Mouse (Mus musculus) mouse trophoblast stem cell (cell line): Measurements from ENCODE around the gene Trmt61a.
"Not testable (repeated sequence)": the region's sequence is repeated elsewhere in the genome, so short reads cannot be mapped to it uniquely, and the experiment has no call there.

ENCODE experiments used
- in situ Hi-C, 2 experiments: fragments of 300-500 bp; cut with MseI, MboI; formaldehyde crosslinking; loops; 2 replicates in 1 of 2; 3 replicates in 1 of 2; pipeline ENCODE4 v1.15.1; 2025

Gene Trmt61a

GRCm38 (mm10) chr12:111677882-111678669 lies at the start of gene Trmt61a:
Trmt61a (plus strand) TSS chr12:111678105.
- in situ Hi-C loops: no loop called here

DNA sequence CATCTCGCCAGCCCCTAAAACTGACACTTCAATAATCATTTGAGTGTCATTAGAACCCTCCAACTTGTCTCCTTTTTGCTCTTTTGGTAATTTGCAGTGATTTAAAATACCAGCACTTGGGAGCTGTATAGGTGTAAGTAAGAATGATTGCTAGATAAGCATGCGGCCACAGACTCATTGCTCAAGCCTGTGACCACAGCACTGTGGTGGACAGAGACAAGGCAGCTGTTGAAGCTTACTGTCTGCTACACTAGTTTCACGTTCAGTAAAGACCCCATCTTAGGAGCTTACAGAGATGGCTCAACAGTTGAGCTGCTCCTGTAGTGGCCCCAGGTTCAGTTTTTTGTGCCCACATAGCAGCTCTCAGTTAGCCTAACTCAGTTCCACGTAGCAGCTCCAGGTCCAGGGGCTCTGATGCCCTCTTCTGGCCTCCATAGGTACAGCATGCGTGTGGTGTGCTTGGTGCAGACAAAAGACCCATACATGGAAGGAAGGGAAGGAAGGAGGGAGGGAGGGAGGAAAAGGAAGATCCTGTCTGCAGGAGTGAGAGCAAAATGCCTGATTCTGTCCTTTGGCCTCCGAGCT lies 29.8 kb upstream of the Trmt61a start:
- in situ Hi-C loops: no loop called here

- in situ Hi-C loops: no loop called here
Observed at GRCm38 (mm10) chr12:111652953-111653352, 25.0 kb upstream of the Trmt61a start.

- in situ Hi-C loops: no loop called here
Observed at GRCm38 (mm10) chr12:111653434-111653833, 24.5 kb upstream of the Trmt61a start.

GRCm38 (mm10) chr12:111655695-111656094 lies 22.2 kb upstream of the Trmt61a start:
- in situ Hi-C loops: no loop called here

DNA sequence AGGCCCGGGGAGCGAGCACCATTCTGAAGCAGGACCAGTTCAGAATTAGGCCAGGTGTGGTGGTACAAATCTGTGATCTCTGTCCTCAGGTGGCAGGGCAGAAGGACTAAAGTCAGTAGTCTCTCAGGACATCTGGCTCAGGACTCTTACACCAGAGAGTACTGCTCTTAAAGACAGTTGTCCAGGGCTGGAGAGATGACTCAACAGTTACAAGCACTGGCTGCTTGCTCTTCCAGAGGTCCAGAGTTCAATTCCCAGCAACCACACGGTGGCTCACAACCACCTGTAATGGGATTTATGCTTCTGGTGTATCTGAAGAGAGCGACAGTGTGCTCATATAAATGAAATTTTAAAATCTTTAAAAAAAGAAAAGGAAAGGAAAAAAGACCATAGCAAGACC lies 18.6 kb upstream of the Trmt61a start:
- in situ Hi-C loops: no loop called here

GRCm38 (mm10) chr12:111660628-111661027 lies 17.3 kb upstream of the Trmt61a start:
- in situ Hi-C loops: no loop called here

DNA sequence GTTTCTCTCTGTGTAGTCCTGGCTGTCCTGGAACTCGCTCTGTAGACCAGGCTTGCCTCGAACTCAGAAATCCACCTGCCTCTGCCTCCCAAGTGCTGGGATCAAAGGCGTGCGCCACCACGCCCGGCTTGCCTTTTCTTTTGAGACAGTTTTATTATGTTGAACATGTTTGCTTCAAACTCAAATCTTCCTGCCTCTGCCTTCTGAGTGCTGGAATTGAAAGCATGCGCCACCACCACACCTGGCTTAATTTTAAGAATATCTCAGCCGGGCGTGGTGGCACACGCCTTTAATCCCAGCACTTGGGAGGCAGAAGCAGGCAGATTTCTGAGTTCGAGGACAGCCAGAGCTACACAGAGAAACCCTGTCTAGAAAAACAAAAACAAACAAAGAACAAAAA lies 16.4 kb upstream of the Trmt61a start:
- in situ Hi-C loops: not testable (repeated sequence)

DNA sequence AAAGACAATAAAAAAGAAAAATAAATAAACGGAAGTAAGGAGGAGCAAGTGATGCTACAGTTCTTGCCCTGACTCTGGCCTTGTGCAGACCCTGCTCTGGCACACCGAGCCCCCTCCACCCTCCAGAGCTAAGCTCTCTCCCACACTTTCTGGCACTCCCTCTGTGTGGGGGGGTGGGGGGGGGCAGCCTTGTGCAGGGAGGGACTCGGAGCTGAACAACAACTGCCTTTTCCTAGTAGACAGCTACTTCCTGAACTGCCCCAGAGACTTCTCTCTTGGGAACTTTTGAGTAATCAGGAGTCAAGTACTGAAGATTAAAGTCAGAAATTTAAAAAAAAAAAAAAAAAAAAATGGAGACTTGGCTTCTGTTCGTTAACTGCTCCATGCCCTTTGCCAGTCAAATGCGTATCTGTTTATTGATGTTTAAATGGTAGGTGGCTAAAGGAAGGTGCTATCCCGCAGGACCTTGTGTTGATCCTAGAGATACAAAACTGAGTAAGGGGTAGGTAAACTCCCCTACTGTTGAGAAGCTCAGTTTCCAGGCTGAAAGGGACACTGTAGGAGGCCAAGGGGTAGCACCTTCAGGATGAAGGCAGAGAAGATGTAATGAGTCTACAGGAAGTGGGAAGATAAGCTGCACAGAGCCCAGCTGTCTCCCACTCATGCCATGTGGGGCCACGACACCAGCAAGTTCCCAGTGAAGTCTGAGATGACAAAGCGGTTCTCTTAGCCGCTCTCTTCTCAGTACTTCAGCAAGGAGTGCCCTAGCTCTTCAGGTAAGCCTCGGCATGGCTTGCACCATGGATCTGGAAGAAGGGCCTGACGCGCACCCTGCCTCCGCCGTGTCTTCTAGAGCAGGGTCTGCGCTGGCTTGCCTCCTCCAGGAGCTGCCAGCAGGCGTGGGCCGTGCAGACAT lies 14.4 kb upstream of the Trmt61a start:
- in situ Hi-C loops: no loop called here

GRCm38 (mm10) chr12:111664144-111664634 lies 13.7 kb upstream of the Trmt61a start:
- in situ Hi-C loops: no loop called here

DNA sequence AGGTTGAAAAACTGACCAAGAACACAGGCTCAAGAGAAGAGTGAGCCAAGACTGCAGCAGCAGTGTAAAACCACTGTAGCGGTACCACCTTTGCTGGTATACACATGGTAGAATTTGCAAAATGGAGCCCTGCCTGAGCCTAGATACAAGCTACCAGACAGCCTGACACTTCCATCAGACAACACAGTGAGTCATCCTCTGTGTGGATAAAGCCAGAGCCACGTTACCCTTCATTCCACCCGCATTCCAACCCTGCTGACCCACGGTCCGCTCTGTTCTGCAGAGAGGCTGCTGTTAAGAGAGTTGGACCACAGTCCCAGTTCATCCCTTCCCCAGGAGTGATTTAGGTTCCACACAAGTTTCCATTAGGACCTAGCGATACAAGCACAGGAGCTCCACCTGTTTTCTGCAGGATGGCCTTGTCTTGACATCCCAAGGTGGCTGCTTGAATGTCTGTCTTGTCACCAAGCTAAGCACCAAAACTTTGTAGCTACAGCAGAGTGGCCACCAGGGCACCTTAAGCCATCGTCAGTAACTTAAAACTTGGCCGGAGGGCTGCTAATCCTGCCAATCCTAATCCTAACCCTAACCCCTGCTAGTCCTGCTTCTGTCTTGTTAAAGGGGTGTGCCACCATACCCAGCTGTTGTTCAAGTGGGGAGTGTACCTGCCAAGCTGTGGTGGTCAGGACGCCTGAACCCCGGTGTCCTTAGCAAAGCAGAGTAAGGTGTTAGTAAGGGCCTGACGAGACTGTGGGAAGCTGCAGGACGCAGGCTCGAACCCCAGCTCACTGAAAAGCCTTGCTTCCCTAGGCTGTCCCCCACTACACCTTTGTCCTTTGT lies 12.6 kb upstream of the Trmt61a start:
- in situ Hi-C loops: no loop called here

DNA sequence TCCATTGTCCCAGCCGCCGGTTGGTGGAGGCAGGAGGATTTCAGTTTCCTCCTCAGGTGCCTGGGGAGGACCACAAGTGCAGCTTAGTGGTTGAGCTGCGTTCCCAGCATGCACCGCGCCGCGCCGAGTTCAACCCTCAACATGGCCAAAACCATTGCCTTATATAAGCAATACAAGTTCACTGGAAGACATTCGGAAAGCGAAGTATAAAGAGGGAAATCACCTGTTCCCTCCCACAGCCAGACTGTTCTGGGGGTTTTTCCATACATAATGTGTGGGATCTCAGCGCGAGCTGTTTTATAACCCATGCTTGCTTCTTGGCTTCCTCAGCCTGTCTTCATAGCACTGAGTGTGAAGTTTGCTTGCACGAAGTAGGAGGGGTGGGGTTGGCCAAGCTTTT lies 11.5 kb upstream of the Trmt61a start:
- in situ Hi-C loops: no loop called here

- in situ Hi-C loops: no loop called here
Observed at GRCm38 (mm10) chr12:111667421-111667820, 10.5 kb upstream of the Trmt61a start.

DNA sequence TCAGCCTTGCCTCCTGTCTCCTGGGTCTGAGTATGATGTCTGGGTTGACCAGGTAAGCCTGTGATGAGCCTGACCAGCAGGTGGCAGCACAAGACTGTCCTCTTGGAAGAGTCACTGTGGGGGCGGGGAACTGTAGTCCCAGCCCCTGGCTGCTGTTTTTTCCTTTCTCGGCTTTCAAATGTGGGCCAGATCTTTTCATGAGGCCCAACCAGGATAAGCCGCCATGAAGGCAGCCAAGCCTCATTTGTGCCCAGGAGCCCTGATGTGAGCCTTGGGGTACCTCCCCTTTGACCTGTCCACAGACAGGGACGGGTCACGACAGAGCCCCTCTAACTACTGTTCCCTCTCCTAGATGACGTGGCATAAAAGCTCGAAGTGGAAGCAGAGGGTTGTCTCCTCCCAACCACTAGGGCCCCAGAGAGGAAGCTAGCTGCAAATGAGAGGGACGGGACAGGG lies 9.4 kb upstream of the Trmt61a start:
- in situ Hi-C loops: no loop called here

DNA sequence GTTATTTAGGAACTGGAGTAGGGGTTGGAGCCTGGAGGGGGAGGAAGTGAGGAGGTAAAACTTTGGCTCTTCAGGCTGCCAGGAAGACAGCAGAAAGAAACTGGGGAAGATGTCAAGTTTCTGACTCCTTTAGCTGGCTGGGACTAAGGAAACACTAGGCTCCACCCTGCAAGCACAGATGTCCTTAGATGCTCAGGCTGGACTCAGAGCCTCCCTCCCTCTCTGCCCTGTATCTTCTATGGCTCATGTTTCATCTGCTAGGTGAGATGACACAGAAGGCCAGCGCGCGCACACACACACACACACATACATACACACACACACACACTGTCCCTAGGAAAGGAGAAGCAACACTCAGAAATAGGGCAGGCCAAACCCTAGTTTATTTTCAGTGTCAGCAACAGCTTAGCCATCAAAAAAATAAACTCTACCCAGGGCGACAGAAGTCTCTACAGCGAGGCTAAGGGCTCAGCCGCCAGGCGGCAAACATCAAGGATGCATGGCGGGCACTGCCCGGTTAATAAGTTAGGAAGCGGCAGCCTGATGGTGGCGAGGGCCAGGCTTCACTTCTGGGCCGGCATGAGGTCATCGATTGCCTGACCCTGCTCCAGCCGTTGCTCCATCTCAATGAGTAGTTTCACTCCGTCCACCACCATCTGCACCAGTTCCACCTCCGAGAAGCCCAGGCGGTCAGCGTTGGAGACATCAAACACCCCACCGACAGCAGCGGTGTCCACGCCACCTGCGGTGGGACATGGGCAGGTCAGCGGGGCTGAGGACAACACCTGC lies 8.7 kb upstream of the Trmt61a start:
- in situ Hi-C loops: no loop called here

DNA sequence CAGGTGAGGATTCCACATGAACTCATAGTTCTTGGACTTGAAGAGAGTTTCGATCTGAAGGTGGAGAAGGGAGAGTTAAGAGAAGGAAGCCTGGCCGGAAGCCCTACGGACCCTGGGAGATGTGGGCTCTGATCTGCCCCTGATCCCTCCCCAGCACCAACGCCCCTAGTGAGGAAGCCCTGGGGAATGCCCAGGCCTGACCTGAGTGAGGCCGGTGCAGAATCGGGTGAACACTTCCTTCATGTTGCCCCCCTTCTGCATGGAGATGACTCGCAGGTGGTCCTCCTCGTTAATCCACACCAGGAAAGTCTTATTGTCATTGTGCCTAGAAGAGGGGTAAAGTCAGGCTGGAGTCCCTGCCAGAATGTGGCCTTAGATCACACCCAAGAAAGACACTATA lies 7.9 kb upstream of the Trmt61a start:
- in situ Hi-C loops: no loop called here

DNA sequence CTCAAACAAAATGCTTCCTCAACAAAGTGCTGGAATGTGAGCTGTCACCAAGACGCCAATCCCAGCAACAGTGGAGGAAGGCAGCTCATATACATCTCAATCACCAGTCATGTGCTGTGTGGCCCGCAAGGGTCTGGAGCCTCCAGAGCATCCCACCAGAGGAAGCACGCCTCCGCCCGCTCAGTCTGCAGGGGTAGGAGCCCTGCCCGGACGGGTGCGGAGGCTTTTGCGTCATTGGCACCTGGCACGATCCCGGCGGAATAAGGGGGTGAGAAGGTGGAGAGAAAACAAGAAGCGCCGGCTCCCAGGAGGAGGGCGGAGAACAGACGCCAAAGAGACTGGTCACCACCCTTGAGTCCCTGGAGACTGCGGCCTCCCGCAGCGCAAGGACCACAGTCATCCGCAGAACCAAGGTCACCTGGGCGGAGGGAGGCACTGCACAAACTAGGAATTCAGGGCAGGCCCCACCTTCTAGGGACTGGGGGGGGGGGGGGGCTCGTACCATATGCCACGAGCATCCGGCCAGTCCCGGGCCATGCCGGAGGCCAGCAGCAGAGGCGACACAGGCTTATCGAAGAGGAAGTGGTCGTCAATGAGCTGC lies 7.4 kb upstream of the Trmt61a start:
- in situ Hi-C loops: no loop called here

DNA sequence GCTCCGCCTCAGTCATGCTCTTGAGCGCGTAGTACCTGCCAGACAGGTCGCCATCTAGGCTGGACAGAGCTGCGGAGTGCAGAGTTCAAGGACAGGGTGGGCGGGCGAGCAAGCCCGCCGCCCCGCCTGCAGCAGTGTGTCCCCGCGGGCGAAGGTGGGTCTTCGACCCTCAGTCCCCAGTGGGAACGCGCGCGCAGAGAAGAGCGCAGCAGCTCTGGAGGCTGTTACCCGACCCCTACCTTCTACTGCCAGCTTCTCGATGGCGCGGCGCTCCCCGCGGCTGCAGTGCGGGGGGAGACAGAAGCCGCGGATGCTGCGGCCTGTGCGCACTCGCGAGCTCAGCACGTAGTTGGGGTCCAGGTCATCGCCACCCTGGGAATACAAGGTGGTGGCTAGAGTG lies 6.9 kb upstream of the Trmt61a start:
- in situ Hi-C loops: no loop called here

- in situ Hi-C loops: no loop called here
Observed at GRCm38 (mm10) chr12:111671431-111671902, 6.4 kb upstream of the Trmt61a start.

- in situ Hi-C loops: no loop called here
Observed at GRCm38 (mm10) chr12:111672176-111672575, 5.7 kb upstream of the Trmt61a start, which contains the start of gene Ckb. Ckb (minus strand) TSS chr12:111672338.
